Mouse (Mus musculus) heart, postnatal 0 days (tissue): ENCODE measurements around the gene Syngr1. TPM values are rescaled to one million over a fixed set of nuclear protein-coding genes. Genes with fewer than 3 reads are reported as not detected.

ENCODE experiments used
- ATAC-seq: fragments of 200-750 bp; cut with Nextera tagmentation; 2 replicates; pipeline ENCODE4 v1.8.0; 2017; ENCODE audit warnings: low read depth, moderate number of reproducible peaks, moderate library complexity; ENCODE audit not compliant: insufficient read depth
- DNase-seq: peaks from one replicate; pipeline ENCODE4 v3.0.0-alpha.2; 2016; ENCODE audit warnings: low spot score
- H3K27ac ChIP-seq: fragments of 300-500 bp; sonication (generic); 2 replicates; pipeline ENCODE4 v1.5.1; 2014; ENCODE audit warnings: low read depth, mild to moderate bottlenecking
- H3K27me3 ChIP-seq: fragments of 300-500 bp; sonication (generic); 2 replicates; pipeline ENCODE4 v1.6.1; 2014; ENCODE audit warnings: low read length, mixed read lengths; ENCODE audit not compliant: control insufficient read depth, insufficient read depth
- H3K36me3 ChIP-seq: fragments of 300-500 bp; sonication (generic); replicated peaks from 2 replicates; pipeline ENCODE4 v1.6.1; 2014; ENCODE audit warnings: low read length, mixed read lengths; ENCODE audit not compliant: control insufficient read depth, insufficient read depth
- H3K4me1 ChIP-seq: fragments of 300-500 bp; sonication (generic); 2 replicates; pipeline ENCODE4 v1.6.1; 2014; ENCODE audit warnings: antibody characterized with exemption; ENCODE audit not compliant: control insufficient read depth, insufficient read depth
- H3K4me2 ChIP-seq: fragments of 300-500 bp; sonication (generic); 2 replicates; pipeline ENCODE4 v1.6.1; 2014; ENCODE audit warnings: low read depth, mild to moderate bottlenecking, low read length, moderate library complexity
- H3K4me3 ChIP-seq: fragments of 300-500 bp; sonication (generic); 2 replicates; pipeline ENCODE4 v1.5.1; 2014; ENCODE audit warnings: low read depth, low read length
- H3K9ac ChIP-seq: fragments of 300-500 bp; sonication (generic); replicated peaks from 2 replicates; pipeline ENCODE4 v1.6.1; 2014; ENCODE audit warnings: low read depth, low read length, mixed read lengths
- H3K9me3 ChIP-seq: fragments of 300-500 bp; sonication (generic); replicated peaks from 2 replicates; pipeline ENCODE4 v1.6.1; 2016; ENCODE audit warnings: low read length; ENCODE audit not compliant: control insufficient read depth
- CTCF ChIP-seq: IDR thresholded peaks from 2 replicates; pipeline ENCODE4 v1.5.1; 2016; ENCODE audit warnings: antibody characterized with exemption, control low read depth, low read depth
- EP300 ChIP-seq: IDR thresholded peaks from 2 replicates; pipeline ENCODE4 v1.6.1; 2016; ENCODE audit warnings: antibody characterized with exemption, low read depth
- whole genome bisulfite sequencing: fragments of 180-500 bp; shearing (Covaris S2); extraction: QIAGEN DNeasy Blood & Tissue Kit; methylation state at CpG from one replicate; pipeline ENCODE4 v1.1.7; 2014; 5-methylcytosine and 5-hydroxymethylcytosine counted together
- polyA plus RNA-seq: library from polyadenylated mRNA; unstranded; fragments of >200 nt; fragmentation: Nextera tagmentation; extraction: Ambion mirVana; gene quantifications from 2 replicates; pipeline ENCODE4 v1.2.1, GENCODE M21; 2015
- total RNA-seq: library from RNA; depleted of rRNA; stranded (reverse); fragments of >200 nt; gene quantifications from 2 replicates; pipeline ENCODE4 v1.2.3, GENCODE M21; 2014; ENCODE audit warnings: low replicate concordance; rRNA removed

The Syngr1 gene
- total RNA-seq = 104 and 144 TPM in 2 replicates
- polyA plus RNA-seq = 140 and 150 TPM in 2 replicates

DNA sequence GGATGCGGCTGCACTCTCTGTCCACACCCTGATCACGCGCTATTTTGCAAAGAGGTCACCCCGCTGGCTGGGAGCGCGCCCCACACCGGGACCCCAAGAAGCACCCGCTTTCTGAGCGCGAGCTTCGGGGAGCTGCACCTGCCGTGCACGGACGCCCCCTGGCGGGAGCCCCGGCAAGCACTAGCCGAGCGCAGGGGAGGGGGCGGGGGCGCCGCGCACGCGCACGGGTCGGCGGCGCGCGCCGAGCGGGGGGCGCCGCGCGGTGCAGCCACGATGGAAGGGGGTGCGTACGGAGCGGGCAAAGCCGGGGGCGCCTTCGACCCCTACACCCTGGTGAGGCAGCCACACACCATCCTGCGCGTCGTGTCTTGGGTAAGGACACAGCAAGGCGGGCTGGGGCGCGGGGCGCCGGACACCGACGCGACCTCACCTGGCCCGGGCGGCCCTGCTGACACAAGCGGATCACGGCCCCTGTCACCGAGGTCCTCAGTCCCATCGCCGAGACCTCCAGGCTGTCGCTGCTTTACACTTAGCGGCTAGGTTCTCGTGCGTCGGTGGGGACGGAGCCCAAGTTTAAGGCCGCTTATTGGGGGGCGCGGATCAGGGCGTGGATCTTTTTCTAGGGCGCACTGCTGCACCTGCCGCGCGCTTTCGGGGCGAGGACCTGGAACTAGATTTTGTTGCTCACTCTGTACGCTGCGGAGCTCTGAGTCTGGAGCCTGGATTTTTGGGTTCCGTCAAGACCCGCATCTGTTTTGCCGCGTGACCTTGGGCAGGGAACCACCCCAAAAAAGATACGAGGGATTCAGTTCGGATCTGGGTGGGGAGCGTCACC is at the start of gene Syngr1, which contains the start of gene Rpl3:
Gene Syngr1 (plus strand): TSS at position 214 of the 835 bp plus-strand sequence.
Gene Rpl3 (minus strand): TSS at position 748 of the 835 bp plus-strand sequence.
- peak within 1 kb of the TSS; percentile 72 for H3K4me3 ChIP-seq
- no peaks in the 10 kb centered on the region for H3K9me3 ChIP-seq
- TF ChIP-seq CTCF = peak; percentile 68
- TF ChIP-seq EP300 = no peak
- no peaks in the 10 kb centered on the region for H3K4me1 ChIP-seq
- H3K27ac ChIP-seq = peak within 1 kb of the TSS; percentile 52
- H3K36me3 ChIP-seq = no peaks in the 10 kb centered on the region
- peak within 1 kb of the TSS; percentile 67 for H3K9ac ChIP-seq
- 1% methylated on average over 82 of the region's 86 CpGs for WGBS
- H3K27me3 ChIP-seq = peaks cover 19% of the 10 kb centered on the region
- peak within 1 kb of the TSS; percentile 86 for H3K4me2 ChIP-seq
- DNase-seq (no peak), ATAC-seq (peak; percentile 78)

DNA sequence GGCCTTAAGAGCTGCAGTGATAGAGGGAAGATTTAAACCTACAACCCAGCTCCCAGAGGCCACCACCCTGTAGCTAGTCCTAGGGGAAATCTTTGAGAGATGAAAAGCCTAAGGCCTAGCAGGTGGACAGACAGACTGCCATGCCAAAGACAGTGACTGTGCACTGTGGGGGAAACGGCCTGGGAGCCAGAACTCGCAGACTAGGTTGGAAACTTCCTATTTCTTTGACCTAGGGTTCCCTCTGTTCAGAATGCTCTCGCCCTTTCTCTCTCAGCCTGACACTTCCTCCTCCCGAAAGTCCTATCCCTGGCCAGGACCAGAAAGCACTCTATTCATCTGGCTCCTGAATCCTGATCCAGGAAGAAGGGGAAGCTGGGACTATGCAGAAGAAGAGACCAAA is 49.0 kb upstream of the Syngr1 start:
- no peak overlapping the region for H3K9ac ChIP-seq
- H3K36me3 ChIP-seq = no peaks in the 10 kb centered on the region
- H3K4me1 ChIP-seq = 0 out of 2 replicates have a peak, but pooled peaks cover under 1% of the 10 kb centered on the region
- no peak overlapping the region for H3K4me2 ChIP-seq
- 64% methylated on average over 4 of the region's 4 CpGs for whole genome bisulfite sequencing
- H3K4me3 ChIP-seq = no peak overlapping the region
- ATAC-seq (no peak), DNase-seq (no peak)
- no peak for TF ChIP-seq EP300
- TF ChIP-seq CTCF = no peak
- H3K27ac ChIP-seq = peak overlapping the region; percentile 5; the same call in 1 of the 2 replicates
- H3K27me3 ChIP-seq = no peaks in the 10 kb centered on the region
- no peaks in the 10 kb centered on the region for H3K9me3 ChIP-seq

DNA sequence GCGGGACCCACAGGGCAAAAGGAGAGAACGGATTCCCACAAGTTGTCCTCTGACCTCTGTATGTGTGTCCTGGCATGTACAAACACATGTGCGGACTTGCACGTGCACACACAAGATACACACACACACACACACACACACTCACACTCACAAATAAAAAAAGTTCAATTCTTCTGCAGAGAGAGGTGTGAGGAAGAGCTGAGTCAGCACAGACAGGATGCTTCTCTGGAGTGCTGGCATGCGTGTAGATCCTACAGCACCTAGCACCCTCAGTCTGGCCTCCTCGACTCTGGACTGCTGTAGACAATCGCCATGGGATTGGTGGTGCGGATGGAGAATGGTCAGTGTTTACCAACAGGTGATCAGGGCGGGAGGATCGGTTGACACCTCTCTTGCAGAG is 46.9 kb upstream of the Syngr1 start:
- no peaks in the 10 kb centered on the region for H3K27me3 ChIP-seq
- 90% methylated on average over 10 of the region's 10 CpGs for WGBS

DNA sequence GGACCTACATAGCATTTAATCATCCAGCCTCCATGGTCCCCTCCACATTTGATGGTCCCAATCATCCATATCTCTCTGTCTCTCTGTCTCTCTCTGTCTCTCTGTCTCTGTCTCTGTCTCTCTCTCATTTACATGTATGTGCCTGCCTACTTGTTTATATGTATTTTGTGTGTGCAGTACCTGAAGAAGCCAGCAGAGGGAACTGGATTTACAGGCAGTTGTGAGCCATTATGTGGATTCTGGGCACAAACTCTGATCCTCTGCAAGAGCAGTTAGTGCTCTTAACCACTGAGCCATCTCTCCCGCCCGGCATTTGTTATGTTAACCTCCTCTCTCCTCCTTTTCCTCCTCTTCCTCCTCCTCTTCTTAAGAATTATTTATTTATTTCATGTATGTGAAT is 45.4 kb upstream of the Syngr1 start:
- TF ChIP-seq EP300 = no peak
- TF ChIP-seq CTCF = no peak
- no peak overlapping the region for H3K4me2 ChIP-seq
- DNase-seq = no peak
- 100% methylated on average over 2 of the region's 2 CpGs for WGBS
- ATAC-seq = no peak
- H3K27ac ChIP-seq = no peak overlapping the region
- H3K36me3 ChIP-seq = no peaks in the 10 kb centered on the region
- peaks cover 22% of the 10 kb centered on the region for H3K4me1 ChIP-seq
- H3K27me3 ChIP-seq = no peaks in the 10 kb centered on the region
- no peak overlapping the region for H3K9ac ChIP-seq
- H3K9me3 ChIP-seq = no peaks in the 10 kb centered on the region
- no peak overlapping the region for H3K4me3 ChIP-seq

More for the DNA sequence above, 46.9 kb upstream of the Syngr1 start:
- no peak overlapping the region for H3K4me3 ChIP-seq
- no peak for TF ChIP-seq EP300
- TF ChIP-seq CTCF = no peak
- no peaks in the 10 kb centered on the region for H3K36me3 ChIP-seq
- no peak overlapping the region for H3K9ac ChIP-seq
- no peak overlapping the region for H3K4me2 ChIP-seq
- ATAC-seq = no peak
- no peak overlapping the region for H3K27ac ChIP-seq
- H3K4me1 ChIP-seq = peaks cover 21% of the 10 kb centered on the region
- DNase-seq = no peak
- no peaks in the 10 kb centered on the region for H3K9me3 ChIP-seq

DNA sequence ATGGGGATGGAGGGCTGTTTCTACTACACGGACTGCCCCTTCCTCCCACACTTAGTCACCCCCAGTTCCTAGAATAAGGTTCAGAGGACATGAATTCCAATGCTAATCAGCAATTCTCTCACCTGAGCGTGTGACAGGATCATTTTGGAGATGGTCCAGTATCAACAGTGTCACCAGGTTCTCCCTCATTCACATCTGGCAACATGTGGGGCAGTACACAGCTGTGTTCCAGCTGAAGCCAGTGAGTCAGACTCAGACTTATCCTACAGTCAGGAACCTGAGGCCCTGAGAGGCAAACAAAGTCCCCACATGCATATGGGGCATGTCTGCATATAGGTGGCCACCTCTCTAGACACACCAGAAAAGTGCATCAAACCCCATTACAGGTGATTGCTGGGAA is 43.9 kb upstream of the Syngr1 start:
- peaks cover 22% of the 10 kb centered on the region for H3K4me1 ChIP-seq
- H3K4me2 ChIP-seq = no peak overlapping the region
- H3K36me3 ChIP-seq = no peaks in the 10 kb centered on the region
- TF ChIP-seq EP300 (no peak), CTCF (no peak)
- WGBS = 66% methylated on average over 2 of the region's 2 CpGs
- no peak overlapping the region for H3K9ac ChIP-seq
- no peak for ATAC-seq
- DNase-seq = no peak
- H3K9me3 ChIP-seq = no peaks in the 10 kb centered on the region
- H3K27me3 ChIP-seq = no peaks in the 10 kb centered on the region
- H3K4me3 ChIP-seq = no peak overlapping the region
- no peak overlapping the region for H3K27ac ChIP-seq
